Mouse (Mus musculus) urinary bladder, adult 18-20 months (tissue): ENCODE measurements around the gene Ccdc89.

Source experiments
- DNase-seq, 2 experiments: peaks; one replicate each; pipeline ENCODE4 v3.0.0; 2022; ENCODE audit warnings: low spot score in 2 of 2, mixed read lengths in 2 of 2

The Ccdc89 gene

GRCm38 (mm10) chr7:90426020-90427001 lies at the start of gene Ccdc89:
Gene Ccdc89 (plus strand): TSS chr7:90426577.
- peak; percentile 53 to 70 for DNase-seq

- DNase-seq = no peak
Observed at GRCm38 (mm10) chr7:90384411-90384810, 42.0 kb upstream of the Ccdc89 start.

GRCm38 (mm10) chr7:90386885-90387459 lies 39.4 kb upstream of the Ccdc89 start:
- no peak for DNase-seq

GRCm38 (mm10) chr7:90389765-90390164 lies 36.6 kb upstream of the Ccdc89 start:
- no peak for DNase-seq

GRCm38 (mm10) chr7:90395073-90395472 lies 31.3 kb upstream of the Ccdc89 start:
- DNase-seq = no peak

GRCm38 (mm10) chr7:90395928-90396327 lies 30.4 kb upstream of the Ccdc89 start:
- no peak for DNase-seq

GRCm38 (mm10) chr7:90409934-90410333 lies 16.4 kb upstream of the Ccdc89 start:
- peak; percentile 27 to 41 for DNase-seq

- no peak for DNase-seq
Observed at GRCm38 (mm10) chr7:90427006-90427405, 629 bp downstream of the Ccdc89 start.

- DNase-seq = no peak
Observed at GRCm38 (mm10) chr7:90432221-90432620, 5.8 kb downstream of the Ccdc89 start.

- DNase-seq = no peak
Observed at GRCm38 (mm10) chr7:90440044-90440443, 13.7 kb downstream of the Ccdc89 start.

GRCm38 (mm10) chr7:90442070-90442469 lies 15.7 kb downstream of the Ccdc89 start:
- DNase-seq = no peak

- DNase-seq = peak; percentile 82 to 95
Observed at GRCm38 (mm10) chr7:90442518-90443080, 16.2 kb downstream of the Ccdc89 start, which contains the start of gene Crebzf. Gene Crebzf (plus strand): TSS chr7:90442729.

GRCm38 (mm10) chr7:90443101-90444091 lies 17.0 kb downstream of the Ccdc89 start:
- peak; percentile 54 to 71 for DNase-seq

- DNase-seq = no peak
Observed at GRCm38 (mm10) chr7:90444206-90444605, 17.8 kb downstream of the Ccdc89 start.

GRCm38 (mm10) chr7:90456149-90456844 lies 29.9 kb downstream of the Ccdc89 start:
- no peak for DNase-seq

GRCm38 (mm10) chr7:90456845-90457468 lies 30.6 kb downstream of the Ccdc89 start, which contains the start of gene Tmem126a:
Gene Tmem126a (minus strand): TSS chr7:90457229.
- DNase-seq = peak; percentile 64 to 79

- DNase-seq = no peak
Observed at GRCm38 (mm10) chr7:90457517-90457916, 31.1 kb downstream of the Ccdc89 start.

- no peak for DNase-seq
Observed at GRCm38 (mm10) chr7:90460330-90460729, 34.0 kb downstream of the Ccdc89 start.

- peak in 1 of 2 experiments; percentile 20 for DNase-seq
Observed at GRCm38 (mm10) chr7:90460930-90461329, 34.6 kb downstream of the Ccdc89 start.

- DNase-seq = no peak
Observed at GRCm38 (mm10) chr7:90461441-90461840, 35.1 kb downstream of the Ccdc89 start.
